Mouse (Mus musculus) midbrain, embryonic 15.5 days (tissue): ENCODE measurements around the gene Itpripl1. TPM values are rescaled to one million over a fixed set of nuclear protein-coding genes. Genes with fewer than 3 reads are reported as not detected.

Source experiments
- polyA plus RNA-seq: library from polyadenylated mRNA; unstranded; fragments of >200 nt; fragmentation: Nextera tagmentation; extraction: Ambion mirVana; gene quantifications from 2 replicates; pipeline ENCODE4 v1.2.1, GENCODE M21; 2015

Itpripl1 gene
- polyA plus RNA-seq, 1 experiment from 2014 or later = 7.7 TPM

Other genes starting within 250 kb of the Itpripl1 start
- gene Sppl2a, start 210.2 kb downstream of the Itpripl1 start, polyA plus RNA-seq = 32.6 and 35.7 TPM in 2 replicates
- 10.5 and 14.0 TPM in 2 replicates for gene Ap4e1, start 134.7 kb downstream of the Itpripl1 start, polyA plus RNA-seq
- 27.3 and 28.2 TPM in 2 replicates for gene Blvra, start 72.8 kb downstream of the Itpripl1 start, polyA plus RNA-seq
- gene Ncaph, start 9.5 kb downstream of the Itpripl1 start, polyA plus RNA-seq = 13.1 and 13.9 TPM in 2 replicates
- gene 1810024B03Rik, start 64.8 kb upstream of the Itpripl1 start, polyA plus RNA-seq = 1.0 TPM in 2 replicates
- 58.1 and 58.8 TPM in 2 replicates for gene Snrnp200, start 64.9 kb upstream of the Itpripl1 start, polyA plus RNA-seq
- 56.9 and 62.6 TPM in 2 replicates for gene Ciao1, start 104.4 kb upstream of the Itpripl1 start, polyA plus RNA-seq
- gene Tmem127, start 104.5 kb upstream of the Itpripl1 start, polyA plus RNA-seq = 55.2 and 57.2 TPM in 2 replicates
- gene Stard7, start 126.8 kb upstream of the Itpripl1 start, polyA plus RNA-seq = 90.8 and 94.4 TPM in 2 replicates
- 11.0 TPM in 2 replicates for gene Dusp2, start 192.7 kb upstream of the Itpripl1 start, polyA plus RNA-seq
- not detected in 2 replicates for gene Astl, start 195.2 kb upstream of the Itpripl1 start, polyA plus RNA-seq
- gene Adra2b, start 219.8 kb upstream of the Itpripl1 start, polyA plus RNA-seq = 0.19 and 0.34 TPM in 2 replicates